Mouse (Mus musculus) heart, postnatal 4 days (tissue): ENCODE measurements around the gene Kmt5b. TPM values are rescaled to one million over a fixed set of nuclear protein-coding genes. Genes with fewer than 3 reads are reported as not detected.

Experiments
- DNase-seq: peaks from one replicate; pipeline ENCODE4 v3.0.0; 2021
- total RNA-seq, 2 experiments: library from RNA; stranded (reverse); gene quantifications; 2 replicates each; pipeline ENCODE4 v1.2.3; 2021

Kmt5b gene
- total RNA-seq, 2 experiments from 2014 or later = 36.7 to 37.7 TPM

- peak; percentile 96 for DNase-seq
Observed at GRCm38 (mm10) chr19:3768697-3769383, 1.6 kb downstream of the Kmt5b start.

GRCm38 (mm10) chr19:3769533-3769932 is 2.3 kb downstream of the Kmt5b start:
- DNase-seq = no peak

DNA sequence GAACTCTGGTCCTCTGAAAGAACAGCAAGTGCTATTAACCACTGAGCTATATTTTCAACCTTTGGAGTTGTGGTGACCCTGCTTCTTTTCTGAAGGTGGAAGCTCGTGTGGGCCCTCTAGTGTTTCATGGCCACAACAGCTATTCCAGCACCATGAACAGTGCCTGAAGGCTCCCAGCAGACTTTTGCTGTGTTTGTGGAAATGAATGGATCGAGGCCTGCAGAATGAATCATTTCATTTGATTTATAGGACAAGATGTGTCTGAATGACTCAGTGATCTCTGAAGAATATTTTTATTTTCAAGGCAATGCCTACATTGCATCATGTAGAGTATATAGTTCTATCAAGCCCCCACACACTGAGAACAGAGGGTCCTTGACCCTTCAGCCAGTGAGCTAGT is 6.9 kb downstream of the Kmt5b start:
- no peak for DNase-seq

DNA sequence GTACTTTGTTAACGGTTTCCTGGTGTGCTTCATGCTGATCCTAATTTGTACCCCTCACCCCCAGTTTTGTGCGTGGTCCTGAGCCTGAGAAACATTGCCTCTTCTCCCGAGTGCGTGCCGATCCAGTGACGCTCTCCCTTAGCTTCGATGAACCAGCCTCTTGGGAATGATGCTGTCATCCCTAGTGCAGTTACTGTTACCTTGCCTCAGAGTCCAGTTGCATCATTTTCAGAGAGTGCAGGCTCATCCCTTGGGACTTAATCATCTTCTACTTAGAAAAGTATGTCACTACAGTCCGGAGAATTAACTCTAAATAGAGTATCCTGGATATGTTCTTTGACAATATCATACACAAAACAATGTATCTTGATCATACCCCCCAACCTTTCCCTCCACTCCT is 11.5 kb downstream of the Kmt5b start:
- DNase-seq = no peak

DNA sequence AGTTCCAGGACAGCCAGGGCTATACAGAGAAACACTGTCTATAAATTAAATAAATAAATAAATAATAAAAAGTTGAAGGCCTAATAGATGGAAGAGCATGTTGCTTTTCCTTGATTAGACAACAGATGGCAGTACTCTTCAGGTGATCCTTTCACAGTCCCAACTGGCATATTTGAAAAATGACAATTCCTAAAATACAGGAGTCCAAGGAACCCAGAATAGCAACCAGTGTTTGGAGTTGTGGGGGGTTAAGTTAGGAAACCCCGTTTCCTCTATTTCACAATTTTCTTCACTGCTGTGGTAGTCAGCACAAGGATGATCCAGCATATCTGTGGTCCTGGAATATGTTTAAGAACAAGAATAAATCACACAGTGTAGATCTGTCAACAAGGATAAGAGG is 22.9 kb downstream of the Kmt5b start:
- no peak for DNase-seq

DNA sequence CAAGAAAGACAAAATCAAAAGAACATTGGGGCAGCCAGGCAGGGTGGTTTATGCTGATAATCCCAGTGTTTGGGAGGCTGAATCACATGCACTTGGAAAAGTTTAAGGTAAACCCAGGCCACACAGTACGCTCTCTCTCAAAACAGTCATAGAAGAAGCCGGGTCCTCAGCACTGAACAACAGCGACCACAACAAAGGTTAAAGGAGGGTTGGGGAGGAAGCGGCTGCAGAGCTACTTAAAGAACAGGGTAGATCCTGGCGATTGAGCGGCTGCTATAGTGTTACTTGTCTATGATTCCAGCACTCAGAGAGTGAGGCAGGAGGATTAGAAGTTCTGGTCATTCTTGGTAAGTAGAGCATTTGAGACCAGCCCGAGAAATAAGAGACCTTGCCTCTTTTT is 38.3 kb downstream of the Kmt5b start:
- DNase-seq = no peak

GRCm38 (mm10) chr19:3810536-3811233 is 43.5 kb downstream of the Kmt5b start:
- no peak for DNase-seq

DNA sequence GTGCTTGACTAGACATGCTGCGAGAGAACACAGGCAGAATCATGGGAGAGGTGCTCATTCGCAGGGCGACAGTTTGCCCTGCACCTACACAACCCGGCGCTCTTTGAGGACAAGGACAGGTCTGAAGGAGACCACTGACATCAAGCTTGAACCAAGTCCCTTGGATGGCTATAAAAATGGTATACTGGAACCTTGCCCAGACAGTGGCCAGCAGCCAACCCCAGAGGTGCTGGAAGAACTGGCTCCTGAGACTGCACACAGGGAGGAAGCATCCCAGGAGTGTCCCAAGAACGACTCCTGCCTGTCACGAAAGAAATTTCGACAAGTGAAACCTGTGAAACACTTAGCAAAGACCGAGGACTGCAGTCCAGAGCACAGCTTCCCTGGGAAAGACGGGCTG is 47.2 kb downstream of the Kmt5b start:
- DNase-seq = peak; percentile 68

DNA sequence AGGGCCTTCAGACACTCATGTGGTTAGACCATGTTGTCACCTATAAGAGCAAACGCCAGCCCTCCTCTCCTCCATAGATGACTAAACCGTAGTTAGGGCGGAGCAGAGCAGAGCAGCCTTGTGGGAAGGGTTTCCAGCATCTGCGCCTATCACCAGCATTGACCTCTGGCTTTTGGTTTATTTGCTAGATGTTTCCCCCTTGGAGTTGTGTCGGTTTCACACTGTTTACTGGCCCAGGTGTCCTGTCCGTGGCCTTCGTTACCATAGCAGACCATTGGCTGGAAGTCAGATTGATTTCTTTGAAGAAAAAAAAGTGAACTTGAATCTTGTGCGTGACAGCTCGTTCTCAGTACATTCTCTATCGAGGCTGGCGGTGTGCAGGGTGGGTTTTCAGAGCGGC is 48.6 kb downstream of the Kmt5b start:
- no peak for DNase-seq

GRCm38 (mm10) chr19:3819080-3819479 is 51.9 kb downstream of the Kmt5b start:
- DNase-seq = no peak

GRCm38 (mm10) chr19:3819899-3820444 is 52.8 kb downstream of the Kmt5b start:
- DNase-seq = no peak

GRCm38 (mm10) chr19:3825044-3825443 is 57.8 kb downstream of the Kmt5b start:
- DNase-seq = no peak

GRCm38 (mm10) chr19:3829863-3830262 is 62.6 kb downstream of the Kmt5b start:
- DNase-seq = no peak

GRCm38 (mm10) chr19:3831716-3832115 is 64.5 kb downstream of the Kmt5b start:
- DNase-seq = no peak

- peak; percentile 80 for DNase-seq
Observed at GRCm38 (mm10) chr19:3832851-3833353, 65.7 kb downstream of the Kmt5b start.

DNA sequence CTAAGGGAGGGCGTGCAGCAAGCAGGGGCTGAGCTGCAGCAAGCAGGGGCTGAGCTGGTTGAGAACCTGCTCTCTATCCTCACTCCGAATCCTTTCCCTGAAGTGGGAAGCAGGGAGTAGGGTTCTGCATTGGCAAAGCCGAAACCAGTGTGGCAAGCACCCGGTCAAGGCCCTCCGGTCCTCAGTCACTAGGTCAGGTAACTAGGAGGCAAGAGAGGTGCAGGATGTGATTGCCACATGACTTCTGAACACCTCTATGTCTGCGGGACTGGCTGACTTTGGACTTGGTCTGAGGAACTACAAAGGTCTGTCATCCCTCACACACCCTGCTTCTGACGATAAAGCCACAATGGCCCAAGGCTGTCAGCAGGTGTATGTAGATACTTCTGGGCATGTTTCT is 67.1 kb downstream of the Kmt5b start:
- no peak for DNase-seq

GRCm38 (mm10) chr19:3836791-3837190 is 69.6 kb downstream of the Kmt5b start:
- no peak for DNase-seq

DNA sequence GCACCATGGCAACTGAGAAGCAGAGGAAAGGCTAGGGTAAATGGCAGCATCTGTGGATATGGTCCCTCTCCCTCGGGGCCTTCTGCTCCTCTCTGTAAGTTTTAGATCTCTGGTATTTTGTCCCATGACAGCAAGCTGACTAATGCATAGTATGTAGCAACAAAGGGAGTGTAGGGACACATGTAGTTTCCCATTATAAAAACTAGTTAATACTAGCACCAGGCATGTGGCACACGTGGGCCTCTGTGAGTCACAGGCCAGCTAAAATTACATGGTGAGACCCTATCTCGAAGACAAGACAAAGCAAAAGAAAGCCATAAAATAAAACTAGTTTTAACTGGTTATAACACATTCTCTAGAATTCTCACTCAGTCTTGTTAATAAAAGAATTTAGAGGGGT is 71.7 kb downstream of the Kmt5b start:
- no peak for DNase-seq

DNA sequence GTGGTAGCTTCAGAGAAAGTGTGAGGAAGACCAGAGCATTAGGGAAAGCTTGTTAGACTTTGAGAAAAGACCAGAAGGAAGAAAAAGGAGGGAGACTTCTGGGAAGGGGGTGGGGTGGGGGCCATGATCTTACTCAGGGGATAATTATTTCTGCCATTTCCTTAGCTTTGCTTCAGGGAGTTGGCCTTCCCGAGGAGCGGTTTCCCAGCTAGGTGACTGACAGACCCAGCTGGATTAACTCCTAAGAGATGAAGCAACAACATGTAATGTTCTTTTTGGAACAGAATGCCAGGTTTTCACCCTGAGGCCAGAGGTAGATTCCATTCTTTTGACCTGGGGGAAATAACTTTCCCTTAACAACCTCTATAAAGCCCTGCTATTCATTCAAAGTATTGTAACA is 72.5 kb downstream of the Kmt5b start:
- no peak for DNase-seq

DNA sequence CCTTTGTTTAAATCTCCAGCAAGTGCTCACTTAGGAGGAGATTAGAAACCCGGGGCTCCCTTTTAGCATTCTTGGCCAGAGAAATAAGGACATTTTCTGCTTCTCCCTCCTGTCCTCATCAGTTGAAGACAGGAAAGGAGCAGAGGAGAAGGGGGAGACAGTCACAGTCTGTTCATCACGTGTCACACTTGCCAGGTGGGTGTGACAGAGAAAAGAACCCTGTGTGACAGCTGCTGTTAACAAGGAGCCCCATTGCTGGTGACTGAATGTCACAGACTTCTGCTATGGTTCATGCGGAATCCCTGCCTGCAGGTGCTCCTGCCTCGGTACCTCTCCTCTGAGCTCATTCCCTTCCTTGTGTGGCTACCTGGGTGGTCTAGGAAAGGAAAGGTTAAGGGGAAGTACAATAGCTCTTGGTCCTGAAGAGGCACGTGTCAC is 73.0 kb downstream of the Kmt5b start:
- no peak for DNase-seq

DNA sequence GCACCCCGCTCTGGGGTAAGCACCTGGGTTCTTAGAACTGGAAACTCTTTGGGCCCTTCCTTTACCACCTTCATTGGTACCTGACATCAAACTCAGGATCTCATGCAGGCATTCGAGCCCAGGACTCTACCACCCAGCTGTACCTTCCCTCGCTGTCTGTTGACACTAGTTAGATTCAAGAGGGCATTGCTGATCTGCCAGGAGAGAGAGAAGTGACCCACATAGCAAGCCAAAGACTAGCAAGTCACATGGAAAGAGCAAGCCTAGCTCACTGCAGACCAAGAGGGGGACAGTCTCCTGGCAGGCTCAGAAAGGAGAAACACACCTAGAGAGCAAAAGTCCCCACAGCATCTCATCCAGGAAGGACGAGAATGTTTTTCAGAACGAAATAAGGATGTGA is 73.5 kb downstream of the Kmt5b start:
- DNase-seq = no peak

DNA sequence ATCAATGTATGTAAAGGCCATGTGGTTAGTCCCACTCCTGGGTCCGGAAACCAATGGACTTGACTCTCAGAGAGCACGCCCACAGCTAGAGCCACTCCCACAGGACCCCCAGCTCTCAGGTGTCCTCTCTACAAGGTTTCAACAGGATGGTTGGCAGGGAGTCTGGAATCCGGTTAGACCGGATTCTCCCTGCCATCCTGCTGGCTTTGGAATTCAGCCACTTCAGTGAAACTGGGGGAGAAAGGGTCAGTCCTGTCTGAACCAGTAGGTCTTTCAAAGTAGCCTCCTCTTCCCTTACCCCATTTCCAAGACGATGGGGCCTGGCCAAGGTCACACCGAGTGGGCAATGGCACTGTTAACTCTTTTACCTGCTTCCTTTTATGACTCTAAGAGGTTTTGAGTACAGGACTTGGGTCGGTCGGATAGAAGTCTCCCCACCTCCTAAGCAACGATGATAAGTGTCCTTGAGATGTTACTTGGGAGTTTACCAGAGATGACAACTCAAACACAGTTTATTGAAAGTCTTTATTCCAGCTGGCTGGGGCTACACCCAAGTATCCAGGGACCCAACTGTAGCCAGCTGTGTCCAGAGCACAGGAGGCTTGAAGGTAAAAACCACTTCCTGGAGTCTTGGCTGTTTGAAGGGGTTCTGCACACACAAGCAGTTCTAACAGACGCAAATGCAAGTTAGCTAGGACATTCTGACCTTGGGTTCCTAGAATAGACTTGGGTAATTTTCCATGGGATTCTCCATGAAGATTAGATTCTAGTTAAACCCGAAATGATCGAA is 75.3 kb downstream of the Kmt5b start:
- no peak for DNase-seq

DNA sequence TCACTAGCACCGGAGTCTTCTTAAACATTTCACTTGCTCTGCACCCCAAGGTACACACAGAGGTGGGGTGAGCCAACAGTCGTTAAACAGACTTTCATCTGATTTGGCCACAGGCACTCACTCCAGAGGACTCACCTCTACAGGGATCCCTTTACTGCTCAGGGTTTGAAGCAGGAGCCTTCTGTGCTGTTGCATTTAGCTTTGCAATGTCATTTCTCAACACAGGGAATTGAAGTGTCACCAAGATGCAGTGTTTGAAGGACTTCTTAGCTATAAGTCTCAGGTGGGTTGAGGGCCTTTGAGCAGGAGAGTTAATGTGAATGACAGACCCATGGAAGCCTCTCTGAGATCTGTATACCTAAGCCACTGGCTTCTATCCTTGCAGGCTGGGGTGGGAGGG is 76.4 kb downstream of the Kmt5b start:
- no peak for DNase-seq
